Mouse (Mus musculus): ENCODE measurements at regions not wholly inside any gene's neighbourhood (a gene's known extent, or its start where the extent isn't known, plus 50 kb on each side); places are given as distances from the start of the nearest gene placed in this dataset.

DNA sequence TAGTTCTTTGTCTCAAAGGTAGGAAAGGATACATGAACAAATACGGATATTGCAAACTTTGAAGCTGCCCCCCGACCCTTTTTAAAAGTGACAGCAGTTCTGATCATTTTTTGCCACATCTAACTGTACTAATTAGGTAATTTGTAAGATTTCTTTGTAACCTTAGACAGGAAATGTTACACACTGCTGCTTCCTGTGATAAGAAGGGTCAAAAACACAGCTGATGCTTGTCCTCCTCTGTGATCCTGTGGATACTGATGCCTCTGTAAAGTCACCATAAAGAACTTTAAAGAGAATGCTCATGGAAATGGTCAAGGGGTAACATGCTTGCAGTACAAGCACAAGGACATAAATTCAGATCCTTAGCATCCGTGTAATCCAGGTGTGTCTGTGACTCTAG is 313.9 kb downstream of the Kcnj2 start:
- Histone ChIP-seq H3K27ac (ENCODE audit: low read depth) (no peak overlapping the region), H3K4me2 (ENCODE audit: low read depth, low read length) (no peak overlapping the region), H3K36me3 (replicated peaks; ENCODE audit: insufficient read depth, low read length) (no peaks in the 10 kb centered on the region), H3K9me3 (ENCODE audit: low read length) (no peaks in the 10 kb centered on the region), H3K9ac (replicated peaks) (no peak overlapping the region), H3K4me1 (ENCODE audit: insufficient read depth) (no peaks in the 10 kb centered on the region), H3K4me3 (ENCODE audit: low read depth, low read length) (no peak overlapping the region), H3K27me3 (ENCODE audit: insufficient read depth, low read length) (no peaks in the 10 kb centered on the region)
- 49% methylated on average over 3 of the region's 3 CpGs for WGBS (ENCODE audit: insufficient replicate concordance)
- no peak for ATAC-seq
- DNase-seq, result no peak
- TF ChIP-seq EP300 (IDR thresholded peaks at IDR 0.05; ENCODE audit: low read depth) (no peak), CTCF (IDR thresholded peaks at IDR 0.05; ENCODE audit: low read depth) (no peak)

DNA sequence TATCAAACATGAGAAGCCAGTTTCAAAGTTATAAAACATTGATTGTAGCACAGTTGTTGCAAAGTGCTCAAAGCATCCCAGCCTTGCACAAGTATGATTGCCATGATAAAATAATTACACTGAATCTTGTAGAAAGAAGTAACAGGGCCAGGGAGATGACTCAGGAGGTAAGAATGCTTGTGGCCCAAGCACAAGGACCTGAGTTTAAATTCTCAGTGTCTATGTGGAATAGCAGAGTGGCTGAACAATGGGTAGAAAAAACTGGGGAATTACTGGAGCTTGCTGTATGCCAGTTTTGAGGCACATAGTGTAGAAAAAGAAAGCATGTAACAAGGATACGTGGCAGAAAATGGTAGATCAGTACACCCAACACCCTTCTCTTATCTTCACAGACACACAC is 332.7 kb downstream of the Kcnj2 start:
- DNase-seq, result no peak
- Histone ChIP-seq H3K36me3 (replicated peaks; ENCODE audit: insufficient read depth, low read length) (no peaks in the 10 kb centered on the region), H3K4me2 (ENCODE audit: low read depth, low read length) (no peak overlapping the region), H3K4me1 (ENCODE audit: insufficient read depth) (no peaks in the 10 kb centered on the region), H3K27me3 (ENCODE audit: insufficient read depth, low read length) (no peaks in the 10 kb centered on the region), H3K9me3 (ENCODE audit: low read length) (no peaks in the 10 kb centered on the region), H3K9ac (replicated peaks) (no peak overlapping the region), H3K4me3 (ENCODE audit: low read depth, low read length) (no peak overlapping the region), H3K27ac (ENCODE audit: low read depth) (no peak overlapping the region)
- no peak for TF ChIP-seq CTCF (IDR thresholded peaks at IDR 0.05; ENCODE audit: low read depth)
- no peak for TF ChIP-seq EP300 (IDR thresholded peaks at IDR 0.05; ENCODE audit: low read depth)
- WGBS (ENCODE audit: insufficient replicate concordance), result 89% methylated on average over 1 of the region's 1 CpGs
- no peak for ATAC-seq

DNA sequence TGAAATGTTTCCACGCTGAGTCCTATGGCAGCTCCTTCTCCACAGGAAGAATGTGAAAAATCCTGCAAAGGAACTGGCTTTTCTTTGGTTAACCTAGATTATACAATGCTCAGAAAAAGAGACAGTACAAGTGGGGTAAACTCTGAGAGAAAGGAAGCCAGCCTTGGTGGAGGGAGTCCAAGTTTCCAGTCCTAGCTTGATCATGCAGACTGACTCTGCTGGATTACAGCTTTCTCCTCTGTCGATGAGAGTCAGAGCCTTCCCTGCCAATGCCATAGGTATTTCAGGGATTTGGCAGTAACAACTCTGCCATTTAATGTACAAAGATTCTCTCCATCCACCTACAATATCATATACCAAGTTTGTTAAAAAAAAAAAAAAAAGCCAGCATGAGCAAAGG is 343.3 kb downstream of the Kcnj2 start:
- no peak for DNase-seq
- no peaks in the 10 kb centered on the region for H3K9me3 ChIP-seq (ENCODE audit: low read length)
- H3K4me1 ChIP-seq (ENCODE audit: insufficient read depth), result no peaks in the 10 kb centered on the region
- TF ChIP-seq CTCF (IDR thresholded peaks at IDR 0.05; ENCODE audit: low read depth) (no peak), EP300 (IDR thresholded peaks at IDR 0.05; ENCODE audit: low read depth) (no peak)
- H3K4me2 ChIP-seq (ENCODE audit: low read depth, low read length), result no peak overlapping the region
- no peak overlapping the region for H3K4me3 ChIP-seq (ENCODE audit: low read depth, low read length)
- ATAC-seq, result no peak
- H3K27ac ChIP-seq (ENCODE audit: low read depth), result no peak overlapping the region
- H3K27me3 ChIP-seq (ENCODE audit: insufficient read depth, low read length), result no peaks in the 10 kb centered on the region
- no peak overlapping the region for H3K9ac ChIP-seq (replicated peaks)
- no peaks in the 10 kb centered on the region for H3K36me3 ChIP-seq (replicated peaks; ENCODE audit: insufficient read depth, low read length)
- WGBS (ENCODE audit: insufficient replicate concordance), result 76% methylated on average over 2 of the region's 2 CpGs

DNA sequence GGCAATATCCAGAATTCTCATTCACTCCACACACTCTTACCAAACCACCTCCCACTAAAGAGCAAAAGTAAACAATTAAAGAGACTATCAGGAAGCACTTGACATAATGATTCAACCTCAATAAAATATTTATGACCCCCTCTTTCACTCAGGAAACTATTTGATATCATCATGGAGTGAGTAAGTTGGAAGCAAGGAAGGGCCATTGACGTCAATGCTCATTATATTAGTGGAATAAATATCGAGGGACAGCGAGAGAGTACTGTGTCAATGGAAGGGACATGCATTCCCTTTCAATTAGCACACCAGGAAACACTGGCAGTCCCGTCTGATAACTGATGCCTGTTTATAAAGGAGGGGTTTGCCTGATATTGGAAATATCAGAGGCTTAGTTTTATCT is 358.9 kb downstream of the Kcnj2 start:
- H3K4me1 ChIP-seq (ENCODE audit: insufficient read depth), result no peaks in the 10 kb centered on the region
- no peaks in the 10 kb centered on the region for H3K27me3 ChIP-seq (ENCODE audit: insufficient read depth, low read length)
- DNase-seq, result no peak
- H3K4me3 ChIP-seq (ENCODE audit: low read depth, low read length), result no peak overlapping the region
- ATAC-seq, result no peak
- H3K9ac ChIP-seq (replicated peaks), result no peak overlapping the region
- H3K36me3 ChIP-seq (replicated peaks; ENCODE audit: insufficient read depth, low read length), result no peaks in the 10 kb centered on the region
- 69% methylated on average over 4 of the region's 4 CpGs for WGBS (ENCODE audit: insufficient replicate concordance)
- H3K9me3 ChIP-seq (ENCODE audit: low read length), result no peaks in the 10 kb centered on the region
- no peak overlapping the region for H3K27ac ChIP-seq (ENCODE audit: low read depth)
- no peak overlapping the region for H3K4me2 ChIP-seq (ENCODE audit: low read depth, low read length)
- TF ChIP-seq CTCF (IDR thresholded peaks at IDR 0.05; ENCODE audit: low read depth) (no peak), EP300 (IDR thresholded peaks at IDR 0.05; ENCODE audit: low read depth) (no peak)

DNA sequence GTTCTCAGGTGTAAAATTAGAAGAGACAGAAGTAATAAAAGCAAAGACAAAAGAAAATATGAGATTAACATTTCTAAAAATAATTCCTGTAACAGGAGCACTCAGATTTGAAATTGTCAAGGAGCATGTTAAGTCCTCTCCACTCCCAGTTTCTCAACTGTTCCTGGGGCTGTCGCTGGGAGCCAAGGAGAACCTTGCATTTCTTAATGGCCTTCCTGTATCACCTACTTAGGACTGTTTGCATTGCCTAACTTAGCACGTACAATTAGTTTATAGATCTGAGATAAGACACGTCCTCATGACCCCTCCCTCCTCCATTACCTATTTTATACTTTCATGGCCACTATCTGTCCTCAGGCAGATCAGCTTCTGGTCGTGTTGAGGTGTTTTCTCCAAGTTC is 360.8 kb downstream of the Kcnj2 start:
- Histone ChIP-seq H3K27ac (ENCODE audit: low read depth) (no peak overlapping the region), H3K4me1 (ENCODE audit: insufficient read depth) (no peaks in the 10 kb centered on the region), H3K27me3 (ENCODE audit: insufficient read depth, low read length) (no peaks in the 10 kb centered on the region), H3K9me3 (ENCODE audit: low read length) (no peaks in the 10 kb centered on the region), H3K9ac (replicated peaks) (no peak overlapping the region), H3K4me2 (ENCODE audit: low read depth, low read length) (no peak overlapping the region), H3K36me3 (replicated peaks; ENCODE audit: insufficient read depth, low read length) (no peaks in the 10 kb centered on the region), H3K4me3 (ENCODE audit: low read depth, low read length) (no peak overlapping the region)
- ATAC-seq (no peak), DNase-seq (no peak)
- WGBS (ENCODE audit: insufficient replicate concordance), result 50% methylated on average over 4 of the region's 4 CpGs
- TF ChIP-seq CTCF (IDR thresholded peaks at IDR 0.05; ENCODE audit: low read depth) (no peak), EP300 (IDR thresholded peaks at IDR 0.05; ENCODE audit: low read depth) (no peak)

DNA sequence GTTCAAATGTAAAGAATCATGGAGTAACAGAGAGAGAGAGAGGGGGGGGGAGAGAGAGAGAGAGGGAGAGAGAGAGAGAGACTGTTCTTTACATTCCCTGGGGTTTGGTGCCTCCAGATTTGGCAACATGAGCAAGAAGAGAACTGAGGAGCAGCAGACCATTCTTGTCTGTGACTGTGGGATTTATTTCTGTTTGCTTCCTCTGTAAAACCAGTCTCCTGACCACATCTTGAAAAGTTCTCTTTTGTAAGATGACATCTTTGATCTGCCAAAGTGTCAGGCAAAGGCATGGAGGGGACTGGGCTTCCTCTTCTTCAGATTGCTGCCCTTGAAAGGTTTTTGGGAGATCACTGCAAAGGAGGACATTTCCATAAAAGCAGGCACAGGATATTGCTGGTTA is 376.3 kb downstream of the Kcnj2 start:
- H3K4me1 ChIP-seq (ENCODE audit: insufficient read depth), result no peaks in the 10 kb centered on the region
- H3K4me3 ChIP-seq (ENCODE audit: low read depth, low read length), result no peak overlapping the region
- DNase-seq (no peak), ATAC-seq (no peak)
- H3K9me3 ChIP-seq (ENCODE audit: low read length), result no peaks in the 10 kb centered on the region
- H3K36me3 ChIP-seq (replicated peaks; ENCODE audit: insufficient read depth, low read length), result no peaks in the 10 kb centered on the region
- no peak overlapping the region for H3K9ac ChIP-seq (replicated peaks)
- H3K27ac ChIP-seq (ENCODE audit: low read depth), result no peak overlapping the region
- no peak overlapping the region for H3K4me2 ChIP-seq (ENCODE audit: low read depth, low read length)
- no peak for TF ChIP-seq EP300 (IDR thresholded peaks at IDR 0.05; ENCODE audit: low read depth)
- TF ChIP-seq CTCF (IDR thresholded peaks at IDR 0.05; ENCODE audit: low read depth), result no peak
- H3K27me3 ChIP-seq (ENCODE audit: insufficient read depth, low read length), result no peaks in the 10 kb centered on the region

DNA sequence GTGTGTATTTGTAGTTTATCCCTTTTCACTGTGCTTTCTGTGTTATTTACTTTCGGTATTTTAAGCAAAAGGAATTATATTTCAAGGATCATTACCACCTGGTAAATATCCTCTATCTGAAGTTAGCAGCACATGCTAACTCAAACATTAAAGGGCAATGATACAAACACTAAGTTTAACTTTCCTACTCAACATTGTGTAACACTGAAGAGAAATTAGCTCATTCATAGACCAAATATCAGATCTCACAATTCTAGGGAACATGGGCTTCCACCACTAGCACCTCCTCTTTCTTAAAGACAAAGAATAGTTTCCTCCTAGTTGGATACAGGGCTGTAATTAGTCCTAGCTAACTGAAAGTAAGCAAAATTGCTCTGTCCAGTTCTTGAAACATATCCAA is 377.4 kb downstream of the Kcnj2 start:
- no peak overlapping the region for H3K4me2 ChIP-seq (ENCODE audit: low read depth, low read length)
- H3K9me3 ChIP-seq (ENCODE audit: low read length), result no peaks in the 10 kb centered on the region
- WGBS (ENCODE audit: insufficient replicate concordance), result 66% methylated on average over 1 of the region's 1 CpGs
- no peak overlapping the region for H3K4me3 ChIP-seq (ENCODE audit: low read depth, low read length)
- H3K4me1 ChIP-seq (ENCODE audit: insufficient read depth), result no peaks in the 10 kb centered on the region
- no peak for TF ChIP-seq EP300 (IDR thresholded peaks at IDR 0.05; ENCODE audit: low read depth)
- TF ChIP-seq CTCF (IDR thresholded peaks at IDR 0.05; ENCODE audit: low read depth), result no peak
- no peak for ATAC-seq
- no peak overlapping the region for H3K9ac ChIP-seq (replicated peaks)
- H3K36me3 ChIP-seq (replicated peaks; ENCODE audit: insufficient read depth, low read length), result no peaks in the 10 kb centered on the region
- no peaks in the 10 kb centered on the region for H3K27me3 ChIP-seq (ENCODE audit: insufficient read depth, low read length)
- H3K27ac ChIP-seq (ENCODE audit: low read depth), result no peak overlapping the region
- no peak for DNase-seq
